Mouse (Mus musculus) lung, postnatal 0 days (tissue): ENCODE data around the gene Olfr611. TPM values are rescaled to one million over a fixed set of nuclear protein-coding genes. Genes with fewer than 3 reads are reported as not detected.
"Not testable (repeated sequence)": the region's sequence is repeated elsewhere in the genome, so short reads cannot be mapped to it uniquely, and the experiment has no call there.

Experiments
- ATAC-seq: fragments of 200-750 bp; cut with Nextera tagmentation; 2 replicates; pipeline ENCODE4 v1.8.0; 2017; ENCODE audit warnings: moderate library complexity
- DNase-seq: peaks from one replicate; pipeline ENCODE4 v3.0.0-alpha.2; 2016; ENCODE audit warnings: low spot score
- H3K27ac ChIP-seq: fragments of 300-500 bp; sonication (generic); 2 replicates; pipeline ENCODE4 v1.5.1; 2014; ENCODE audit warnings: antibody characterized with exemption, mild to moderate bottlenecking, low read length, mixed read lengths
- H3K27me3 ChIP-seq: fragments of 300-500 bp; sonication (generic); replicated peaks from 2 replicates; pipeline ENCODE4 v1.6.1; 2014; ENCODE audit warnings: low read length, mixed read lengths; ENCODE audit not compliant: insufficient read depth
- H3K36me3 ChIP-seq: fragments of 300-500 bp; sonication (generic); 2 replicates; pipeline ENCODE4 v1.6.1; 2014; ENCODE audit warnings: low read length, mixed read lengths; ENCODE audit not compliant: insufficient read depth
- H3K4me1 ChIP-seq: fragments of 300-500 bp; sonication (generic); 2 replicates; pipeline ENCODE4 v1.6.1; 2014; ENCODE audit warnings: antibody characterized with exemption, low read depth, low read length, mixed read lengths; ENCODE audit not compliant: insufficient read depth
- H3K4me2 ChIP-seq: fragments of 300-500 bp; sonication (generic); replicated peaks from 2 replicates; pipeline ENCODE4 v1.6.1; 2014; ENCODE audit warnings: low read depth, mild to moderate bottlenecking, low read length, moderate library complexity, mixed read lengths
- H3K4me3 ChIP-seq: fragments of 300-500 bp; sonication (generic); 2 replicates; pipeline ENCODE4 v1.5.1; 2014; ENCODE audit warnings: low read depth, low read length
- H3K9ac ChIP-seq: fragments of 300-500 bp; sonication (generic); replicated peaks from 2 replicates; pipeline ENCODE4 v1.6.1; 2014; ENCODE audit warnings: low read depth, mild to moderate bottlenecking
- H3K9me3 ChIP-seq: fragments of 300-500 bp; sonication (generic); 2 replicates; pipeline ENCODE4 v1.6.1; 2016; ENCODE audit warnings: low read length, mixed read lengths
- CTCF ChIP-seq: IDR thresholded peaks from 2 replicates; pipeline ENCODE4 v1.5.1; 2016; ENCODE audit warnings: antibody characterized with exemption, mild to moderate bottlenecking
- EP300 ChIP-seq: IDR thresholded peaks from 2 replicates; pipeline ENCODE4 v1.6.1; 2016; ENCODE audit warnings: antibody characterized with exemption, mild to moderate bottlenecking, control low read depth
- WGBS: fragments of 180-500 bp; shearing (Covaris S2); extraction: QIAGEN DNeasy Blood & Tissue Kit; methylation state at CpG from one replicate; pipeline ENCODE4 v1.1.7; 2014; 5-methylcytosine and 5-hydroxymethylcytosine counted together
- polyA plus RNA-seq: library from polyadenylated mRNA; unstranded; fragments of >200 nt; fragmentation: Nextera tagmentation; extraction: Ambion mirVana; gene quantifications from 2 replicates; pipeline ENCODE4 v1.2.1, GENCODE M21; 2015

The Olfr611 gene
- polyA plus RNA-seq, 1 experiment from 2014 or later, result not detected

- ATAC-seq, result no peak
- 46% methylated on average over 1 of the region's 1 CpGs for WGBS
Measured at GRCm38 (mm10) chr7:103497962-103498361, 22.7 kb downstream of the Olfr611 start, which contains the start of gene Olfr609. Gene Olfr609 (minus strand): TSS chr7:103498062.

GRCm38 (mm10) chr7:103477106-103477505 is 43.5 kb downstream of the Olfr611 start:
- not testable (repeated sequence) for DNase-seq, H3K9me3 ChIP-seq, ATAC-seq, H3K36me3 ChIP-seq, H3K4me2 ChIP-seq, H3K9ac ChIP-seq, H3K27me3 ChIP-seq, H3K4me1 ChIP-seq, H3K27ac ChIP-seq, H3K4me3 ChIP-seq
- WGBS, result 79% methylated on average over 9 of the region's 9 CpGs

More at GRCm38 (mm10) chr7:103497962-103498361, 22.7 kb downstream of the Olfr611 start, which contains the start of gene Olfr609:
- Histone ChIP-seq H3K4me2 (no peak within 1 kb of the TSS), H3K36me3 (no peaks in the 10 kb centered on the region), H3K4me1 (no peaks in the 10 kb centered on the region), H3K4me3 (no peak within 1 kb of the TSS), H3K27me3 (no peaks in the 10 kb centered on the region), H3K9me3 (no peaks in the 10 kb centered on the region), H3K9ac (no peak within 1 kb of the TSS), H3K27ac (no peak within 1 kb of the TSS)
- no peak for DNase-seq
- TF ChIP-seq EP300 (no peak), CTCF (no peak)

GRCm38 (mm10) chr7:103469577-103469976 is 51.1 kb downstream of the Olfr611 start, which contains the start of gene Olfr608:
Gene Olfr608 (plus strand): TSS chr7:103469877.
- Histone ChIP-seq H3K9me3 (no peaks in the 10 kb centered on the region), H3K27me3 (no peaks in the 10 kb centered on the region)
- no peak for ATAC-seq

More at GRCm38 (mm10) chr7:103469577-103469976, 51.1 kb downstream of the Olfr611 start, which contains the start of gene Olfr608:
- H3K4me3 ChIP-seq, result no peak within 1 kb of the TSS
- no peak for DNase-seq
- H3K4me1 ChIP-seq, result no peaks in the 10 kb centered on the region
- H3K36me3 ChIP-seq, result no peaks in the 10 kb centered on the region
- TF ChIP-seq CTCF (no peak), EP300 (no peak)
- no peak within 1 kb of the TSS for H3K9ac ChIP-seq
- H3K27ac ChIP-seq, result no peak within 1 kb of the TSS
- no peak within 1 kb of the TSS for H3K4me2 ChIP-seq

Other genes with a start within 250 kb of the Olfr611 start
- not detected in 2 replicates for gene Olfr596, start 215.2 kb downstream of the Olfr611 start, polyA plus RNA-seq
- gene Olfr597, start 204.5 kb downstream of the Olfr611 start, polyA plus RNA-seq, result not detected in 2 replicates
- not detected in 2 replicates for gene Olfr598, start 197.3 kb downstream of the Olfr611 start, polyA plus RNA-seq
- not detected in 2 replicates for gene Olfr599, start 184.9 kb downstream of the Olfr611 start, polyA plus RNA-seq
- not detected in 2 replicates for gene Olfr600, start 171.2 kb downstream of the Olfr611 start, polyA plus RNA-seq
- gene Olfr601, start 158.2 kb downstream of the Olfr611 start, polyA plus RNA-seq, result not detected in 2 replicates
- gene Olfr603, start 134.7 kb downstream of the Olfr611 start, polyA plus RNA-seq, result not detected in 2 replicates
- not detected in 2 replicates for gene Usp17lc, start 105.8 kb downstream of the Olfr611 start, polyA plus RNA-seq
- gene Olfr605, start 75.4 kb downstream of the Olfr611 start, polyA plus RNA-seq, result not detected in 2 replicates
- not detected in 2 replicates for gene Olfr606, start 71.8 kb downstream of the Olfr611 start, polyA plus RNA-seq
- gene Olfr607, start 56.7 kb downstream of the Olfr611 start, polyA plus RNA-seq, result not detected in 2 replicates
- gene Olfr608, start 51.0 kb downstream of the Olfr611 start, polyA plus RNA-seq, result not detected in 2 replicates
- not detected in 2 replicates for gene Olfr609, start 22.8 kb downstream of the Olfr611 start, polyA plus RNA-seq
- not detected in 2 replicates for gene Olfr610, start 8.7 kb downstream of the Olfr611 start, polyA plus RNA-seq
- not detected in 2 replicates for gene Olfr612, start 21.9 kb upstream of the Olfr611 start, polyA plus RNA-seq
- gene Olfr613, start 27.2 kb upstream of the Olfr611 start, polyA plus RNA-seq, result not detected in 2 replicates
- gene Olfr615, start 35.2 kb upstream of the Olfr611 start, polyA plus RNA-seq, result not detected in 2 replicates
- gene Olfr616, start 48.3 kb upstream of the Olfr611 start, polyA plus RNA-seq, result not detected in 2 replicates
- gene Olfr617, start 52.2 kb upstream of the Olfr611 start, polyA plus RNA-seq, result not detected in 2 replicates
- not detected in 2 replicates for gene Olfr618, start 69.3 kb upstream of the Olfr611 start, polyA plus RNA-seq
- gene Olfr619, start 79.7 kb upstream of the Olfr611 start, polyA plus RNA-seq, result not detected in 2 replicates
- not detected in 2 replicates for gene Olfr620, start 91.7 kb upstream of the Olfr611 start, polyA plus RNA-seq
- not detected in 2 replicates for gene Olfr622, start 121.9 kb upstream of the Olfr611 start, polyA plus RNA-seq
- gene Olfr623, start 142.9 kb upstream of the Olfr611 start, polyA plus RNA-seq, result not detected in 2 replicates
- gene Olfr624, start 150.3 kb upstream of the Olfr611 start, polyA plus RNA-seq, result 0.02 and 0.05 TPM in 2 replicates
- gene Olfr625-ps1, start 161.9 kb upstream of the Olfr611 start, polyA plus RNA-seq, result not detected in 2 replicates
- gene Olfr243, start 193.8 kb upstream of the Olfr611 start, polyA plus RNA-seq, result not detected in 2 replicates
- gene Olfr628, start 209.5 kb upstream of the Olfr611 start, polyA plus RNA-seq, result not detected in 2 replicates
- gene Olfr629, start 224.1 kb upstream of the Olfr611 start, polyA plus RNA-seq, result not detected in 2 replicates
- gene Olfr630, start 236.5 kb upstream of the Olfr611 start, polyA plus RNA-seq, result not detected in 2 replicates